Mouse (Mus musculus) heart, embryonic 15.5 days (tissue): ENCODE results near the gene Tmem170. TPM values are rescaled to one million over a fixed set of nuclear protein-coding genes. Genes with fewer than 3 reads are reported as not detected.

ENCODE experiments used
- ATAC-seq: fragments of 200-750 bp; cut with Nextera tagmentation; replicated peaks from 2 replicates; pipeline ENCODE4 v1.8.0; 2017; ENCODE audit warnings: low read depth, moderate TSS enrichment; ENCODE audit not compliant: insufficient number of reproducible peaks, insufficient read depth, low FRiP score
- H3K27ac ChIP-seq: fragments of 300-500 bp; sonication (generic); 2 replicates; pipeline ENCODE4 v1.5.1; 2015; ENCODE audit warnings: mild to moderate bottlenecking, inconsistent platforms
- H3K27me3 ChIP-seq: fragments of 300-500 bp; sonication (generic); 2 replicates; pipeline ENCODE4 v1.6.1; 2015; ENCODE audit warnings: inconsistent platforms
- H3K36me3 ChIP-seq: fragments of 300-500 bp; sonication (generic); 2 replicates; pipeline ENCODE4 v1.6.1; 2015; ENCODE audit warnings: mild to moderate bottlenecking, inconsistent platforms
- H3K4me1 ChIP-seq: fragments of 300-500 bp; sonication (generic); replicated peaks from 2 replicates; pipeline ENCODE4 v1.6.1; 2015; ENCODE audit warnings: inconsistent platforms
- H3K4me2 ChIP-seq: fragments of 300-500 bp; sonication (generic); 2 replicates; pipeline ENCODE4 v1.6.1; 2015; ENCODE audit warnings: inconsistent platforms, mild to moderate bottlenecking, moderate library complexity
- H3K4me3 ChIP-seq: fragments of 300-500 bp; sonication (generic); 2 replicates; pipeline ENCODE4 v1.5.1; 2015; ENCODE audit warnings: mild to moderate bottlenecking, inconsistent platforms
- H3K9ac ChIP-seq: fragments of 300-500 bp; sonication (generic); 2 replicates; pipeline ENCODE4 v1.6.1; 2015; ENCODE audit warnings: mild to moderate bottlenecking, inconsistent platforms
- H3K9me3 ChIP-seq: fragments of 300-500 bp; sonication (generic); replicated peaks from 2 replicates; pipeline ENCODE4 v1.6.1; 2016; ENCODE audit warnings: inconsistent platforms
- WGBS: fragments of 180-500 bp; shearing (Covaris S2); methylation state at CpG from one replicate; pipeline ENCODE4 v1.1.7; 2015; ENCODE audit warnings: mixed read lengths; 5-methylcytosine and 5-hydroxymethylcytosine counted together
- polyA plus RNA-seq: library from polyadenylated mRNA; unstranded; fragments of >200 nt; fragmentation: Nextera tagmentation; extraction: Ambion mirVana; gene quantifications from 2 replicates; pipeline ENCODE4 v1.2.1, GENCODE M21; 2015

Tmem170 gene
- polyA plus RNA-seq, 1 experiment from 2014 or later = 3.8 TPM

DNA sequence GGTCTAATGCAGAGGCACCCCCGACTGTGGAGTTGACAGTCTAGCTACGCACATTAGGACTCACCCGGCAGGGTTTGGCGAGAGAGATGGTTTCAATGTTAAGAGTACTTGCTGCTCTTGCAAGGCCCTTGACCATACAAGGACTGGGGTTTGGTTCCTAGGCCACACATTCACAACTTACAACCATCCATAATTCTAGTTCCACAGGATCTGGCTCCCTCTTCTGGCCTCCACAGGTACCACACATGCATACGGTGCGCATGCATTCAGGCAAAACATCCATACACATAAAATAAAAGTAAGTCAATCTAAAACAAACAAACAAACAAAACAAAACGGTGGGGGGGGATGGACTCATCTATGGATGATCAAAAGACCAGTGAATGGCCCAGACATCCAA, 18.4 kb upstream of the Tmem170 start:
- WGBS = 85% methylated on average over 7 of the region's 7 CpGs
- ATAC-seq = no peak
- H3K36me3 ChIP-seq = no peaks in the 10 kb centered on the region

GRCm38 (mm10) chr8:111892615-111893014, 16.1 kb upstream of the Tmem170 start:
- no peak overlapping the region for H3K9ac ChIP-seq
- no peaks in the 10 kb centered on the region for H3K36me3 ChIP-seq
- no peak overlapping the region for H3K27ac ChIP-seq
- no peak overlapping the region for H3K4me3 ChIP-seq
- peaks cover 41% of the 10 kb centered on the region for H3K27me3 ChIP-seq
- H3K4me1 ChIP-seq = peaks cover 19% of the 10 kb centered on the region
- H3K9me3 ChIP-seq = no peaks in the 10 kb centered on the region
- no peak overlapping the region for H3K4me2 ChIP-seq
- no peak for ATAC-seq
- WGBS = 37% methylated on average over 5 of the region's 5 CpGs

More for the DNA sequence above, 18.4 kb upstream of the Tmem170 start:
- Histone ChIP-seq H3K4me2 (no peak overlapping the region), H3K9ac (no peak overlapping the region), H3K9me3 (no peaks in the 10 kb centered on the region), H3K4me3 (no peak overlapping the region), H3K4me1 (peaks cover 12% of the 10 kb centered on the region), H3K27ac (no peak overlapping the region), H3K27me3 (peaks cover 25% of the 10 kb centered on the region)

GRCm38 (mm10) chr8:111891983-111892382, 15.4 kb upstream of the Tmem170 start:
- H3K4me2 ChIP-seq = no peak overlapping the region
- 28% methylated on average over 8 of the region's 8 CpGs for WGBS
- H3K9me3 ChIP-seq = no peaks in the 10 kb centered on the region
- H3K4me1 ChIP-seq = peaks cover 19% of the 10 kb centered on the region
- H3K27ac ChIP-seq = no peak overlapping the region
- no peak for ATAC-seq
- peaks cover 41% of the 10 kb centered on the region for H3K27me3 ChIP-seq
- H3K36me3 ChIP-seq = no peaks in the 10 kb centered on the region
- no peak overlapping the region for H3K4me3 ChIP-seq
- no peak overlapping the region for H3K9ac ChIP-seq

DNA sequence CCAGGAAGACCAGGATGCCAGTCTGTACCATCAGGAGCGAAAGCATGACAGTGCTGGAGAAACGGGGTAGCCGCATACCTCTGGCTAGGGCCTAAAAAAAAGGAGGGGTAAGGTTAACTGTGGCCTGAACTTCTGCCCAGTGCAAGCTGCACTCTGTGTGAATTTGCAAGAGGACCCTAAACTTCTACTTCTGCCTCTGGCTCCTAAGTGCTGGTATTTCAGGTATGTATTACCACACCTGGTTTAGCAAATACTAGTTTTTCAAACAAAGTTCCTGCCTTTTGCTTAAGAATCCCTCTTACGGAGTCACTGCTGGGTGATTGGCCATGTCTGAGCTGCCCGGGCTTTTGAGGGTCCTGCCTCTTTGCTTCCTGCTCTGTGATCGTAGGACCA, 14.4 kb upstream of the Tmem170 start:
- no peak for ATAC-seq
- Histone ChIP-seq H3K4me1 (peaks cover 19% of the 10 kb centered on the region), H3K36me3 (no peaks in the 10 kb centered on the region), H3K4me2 (no peak overlapping the region), H3K27me3 (peaks cover 41% of the 10 kb centered on the region), H3K9ac (no peak overlapping the region), H3K27ac (no peak overlapping the region), H3K9me3 (no peaks in the 10 kb centered on the region), H3K4me3 (no peak overlapping the region)
- WGBS = 53% methylated on average over 6 of the region's 6 CpGs

DNA sequence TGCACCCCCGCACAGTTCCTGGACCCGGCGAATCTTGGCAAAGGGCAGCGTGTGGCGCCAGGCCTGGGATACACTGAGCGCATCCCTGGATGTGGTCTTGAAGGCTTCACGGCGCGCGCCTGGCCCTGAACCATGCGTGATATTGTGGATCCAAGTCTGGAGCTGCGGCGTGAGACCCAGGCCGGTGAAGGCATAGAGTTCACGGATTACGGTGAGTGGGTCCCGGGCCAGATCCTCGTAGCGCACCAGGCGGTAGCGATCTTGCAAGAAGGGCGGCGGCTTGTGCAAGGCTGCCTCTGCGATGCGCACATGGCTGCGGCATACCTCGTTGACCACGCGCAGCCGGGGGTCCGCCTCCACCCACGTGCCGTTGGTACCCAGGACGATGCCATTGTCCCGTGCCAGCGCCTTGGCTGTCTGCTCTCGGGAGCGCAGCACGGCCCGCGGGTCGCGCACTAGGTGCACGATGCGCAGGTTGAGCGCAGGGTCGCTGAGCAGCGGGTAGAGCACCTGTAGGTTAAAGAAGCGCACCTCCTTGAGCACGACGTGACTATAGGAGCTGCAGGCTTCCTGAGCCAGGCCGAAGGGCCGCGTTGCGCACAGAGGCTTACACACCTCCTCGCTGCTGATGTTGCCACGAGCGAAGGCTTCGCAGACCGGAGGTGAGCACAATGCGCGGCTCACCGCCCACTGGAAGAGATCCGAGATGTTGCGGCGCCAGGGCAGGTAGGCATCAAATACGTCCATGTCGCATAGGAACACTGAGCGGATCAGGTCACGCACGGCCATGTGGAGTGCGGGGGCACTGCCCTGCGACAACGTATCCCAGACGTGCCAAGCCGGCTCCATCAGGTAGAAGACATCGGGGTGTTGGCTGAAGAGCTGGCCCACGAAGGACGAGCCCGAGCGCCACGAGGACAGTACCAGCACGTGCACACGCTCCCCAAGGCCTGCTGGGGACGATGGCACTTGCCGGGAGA, 13.7 kb upstream of the Tmem170 start:
- peak overlapping the region; percentile 34 for H3K4me2 ChIP-seq
- no peak overlapping the region for H3K9ac ChIP-seq
- H3K27ac ChIP-seq = no peak overlapping the region
- peaks cover 41% of the 10 kb centered on the region for H3K27me3 ChIP-seq
- H3K9me3 ChIP-seq = no peaks in the 10 kb centered on the region
- H3K36me3 ChIP-seq = no peaks in the 10 kb centered on the region
- H3K4me1 ChIP-seq = peaks cover 19% of the 10 kb centered on the region
- peak overlapping the region; percentile 14 for H3K4me3 ChIP-seq
- 12% methylated on average over 86 of the region's 86 CpGs for WGBS
- no peak for ATAC-seq

DNA sequence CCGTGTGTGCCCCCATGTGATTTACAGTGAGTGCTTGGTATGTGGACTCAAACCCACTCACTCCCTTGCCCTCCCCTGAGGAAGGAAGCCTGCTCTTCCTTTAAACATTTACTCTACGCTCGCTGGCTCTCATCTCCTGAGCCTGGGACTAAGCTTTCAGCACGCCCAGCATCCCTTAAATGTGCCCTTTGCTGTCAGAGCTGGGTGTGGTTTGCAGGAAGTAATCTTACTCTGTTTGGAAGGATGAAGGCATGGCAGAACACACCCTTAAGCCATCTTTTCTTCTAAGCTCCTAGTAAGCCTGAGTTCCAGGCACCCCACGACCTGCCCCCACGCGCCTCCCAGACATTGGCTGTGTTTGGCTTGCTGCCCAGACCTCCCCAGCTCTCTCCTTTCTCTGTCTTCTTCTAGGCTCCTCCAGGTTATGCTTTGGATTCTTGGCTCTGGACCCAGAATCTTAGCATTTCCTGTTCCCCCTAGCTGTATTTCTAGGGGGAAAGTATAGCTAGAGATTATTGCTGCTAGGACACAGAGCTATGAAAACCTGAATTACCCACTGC, 11.6 kb upstream of the Tmem170 start:
- ATAC-seq = no peak

GRCm38 (mm10) chr8:111887479-111887878, 10.9 kb upstream of the Tmem170 start:
- Histone ChIP-seq H3K4me2 (no peak overlapping the region), H3K27me3 (peaks cover 41% of the 10 kb centered on the region), H3K4me3 (no peak overlapping the region), H3K4me1 (peaks cover 19% of the 10 kb centered on the region), H3K36me3 (no peaks in the 10 kb centered on the region), H3K27ac (no peak overlapping the region), H3K9ac (no peak overlapping the region), H3K9me3 (no peaks in the 10 kb centered on the region)
- ATAC-seq = no peak
- WGBS = 78% methylated on average over 1 of the region's 1 CpGs

More for the DNA sequence above, 11.6 kb upstream of the Tmem170 start:
- no peaks in the 10 kb centered on the region for H3K9me3 ChIP-seq
- H3K4me1 ChIP-seq = peaks cover 19% of the 10 kb centered on the region
- H3K27ac ChIP-seq = no peak overlapping the region
- WGBS = 26% methylated on average over 7 of the region's 7 CpGs
- H3K27me3 ChIP-seq = peaks cover 41% of the 10 kb centered on the region
- H3K4me3 ChIP-seq = no peak overlapping the region
- H3K4me2 ChIP-seq = no peak overlapping the region
- H3K36me3 ChIP-seq = no peaks in the 10 kb centered on the region
- no peak overlapping the region for H3K9ac ChIP-seq

DNA sequence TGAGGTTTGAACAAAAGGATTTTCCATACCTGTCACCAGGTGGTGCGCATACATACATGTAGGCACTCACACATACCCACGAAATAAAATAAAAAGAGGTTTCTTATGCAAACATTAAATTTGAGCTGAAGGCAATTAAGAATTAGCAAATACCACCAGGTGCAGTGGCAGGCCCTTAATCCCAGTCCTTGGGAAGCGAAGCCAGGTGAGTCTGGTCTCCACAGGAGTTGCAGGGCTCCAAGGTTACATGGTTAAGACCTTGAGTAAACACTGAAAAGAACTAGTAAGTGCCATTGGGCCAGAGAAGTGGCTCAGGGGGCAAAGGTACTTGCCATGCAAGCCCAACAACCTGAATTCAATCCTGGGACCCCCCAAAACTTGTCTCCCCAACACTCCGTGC, 7.1 kb upstream of the Tmem170 start:
- 86% methylated on average over 4 of the region's 4 CpGs for WGBS
- Histone ChIP-seq H3K27ac (no peak overlapping the region), H3K4me3 (no peak overlapping the region), H3K36me3 (no peaks in the 10 kb centered on the region), H3K27me3 (peaks cover 5% of the 10 kb centered on the region; the same call in 1 of the 2 replicates), H3K4me2 (no peak overlapping the region), H3K9ac (no peak overlapping the region), H3K9me3 (no peaks in the 10 kb centered on the region), H3K4me1 (peaks cover 5% of the 10 kb centered on the region; the same call in 1 of the 2 replicates)
- ATAC-seq = no peak

GRCm38 (mm10) chr8:111881591-111881990, 5.0 kb upstream of the Tmem170 start:
- ATAC-seq = no peak
- Histone ChIP-seq H3K9ac (no peak overlapping the region), H3K27ac (no peak overlapping the region), H3K4me2 (no peak overlapping the region), H3K27me3 (no peaks in the 10 kb centered on the region), H3K4me1 (no peaks in the 10 kb centered on the region), H3K9me3 (no peaks in the 10 kb centered on the region), H3K36me3 (no peaks in the 10 kb centered on the region), H3K4me3 (no peak overlapping the region)
- 4% methylated on average over 2 of the region's 2 CpGs for WGBS

DNA sequence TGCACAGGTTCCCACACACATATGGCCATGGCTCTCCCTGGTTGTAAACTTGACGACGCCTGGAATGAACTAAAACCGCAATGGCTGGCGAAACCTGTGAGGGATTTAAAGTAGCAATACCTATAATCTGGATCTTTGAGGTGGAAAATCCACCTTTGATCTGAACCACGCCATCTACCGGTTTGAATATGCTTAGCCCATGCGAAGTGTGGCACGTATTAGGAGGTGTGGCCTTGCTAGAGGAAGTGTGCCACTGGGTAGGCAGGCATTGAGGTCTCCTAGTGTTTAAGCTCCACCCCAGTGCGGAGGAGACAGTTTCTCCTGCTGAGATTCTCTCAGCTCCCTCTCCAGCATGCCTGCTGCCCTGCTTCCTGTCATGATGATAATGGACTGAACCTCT, 1.2 kb upstream of the Tmem170 start:
- Histone ChIP-seq H3K27me3 (no peaks in the 10 kb centered on the region), H3K27ac (no peak overlapping the region), H3K36me3 (no peaks in the 10 kb centered on the region), H3K9ac (no peak overlapping the region), H3K4me3 (no peak overlapping the region), H3K4me2 (no peak overlapping the region), H3K9me3 (no peaks in the 10 kb centered on the region), H3K4me1 (0 out of 2 replicates have a peak, but pooled peaks cover 3% of the 10 kb centered on the region)
- ATAC-seq = no peak
- WGBS = 66% methylated on average over 9 of the region's 9 CpGs

DNA sequence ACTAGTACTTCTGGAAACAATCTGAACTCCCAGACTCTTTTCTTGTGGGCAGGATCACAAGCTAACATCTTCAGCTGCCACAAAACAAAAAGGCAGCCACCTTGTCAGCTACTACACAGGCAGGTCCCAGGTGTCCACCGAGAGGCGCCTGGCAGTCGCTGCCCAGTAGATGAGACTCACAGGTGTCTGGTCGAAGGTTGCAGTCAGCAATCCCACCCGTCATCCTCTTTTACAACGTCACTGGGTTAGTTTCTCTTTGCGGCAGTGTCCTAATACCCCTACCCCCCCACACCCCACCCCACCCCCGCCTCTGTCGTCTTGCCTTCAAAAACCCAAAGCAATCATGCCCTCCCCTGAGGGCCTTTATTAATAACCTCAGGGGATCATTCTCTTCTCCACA, 792 bp downstream of the Tmem170 start:
- Histone ChIP-seq H3K4me3 (peak overlapping the region; percentile 90), H3K4me1 (0 out of 2 replicates have a peak, but pooled peaks cover 3% of the 10 kb centered on the region), H3K9ac (peak overlapping the region; percentile 76), H3K27me3 (no peaks in the 10 kb centered on the region), H3K27ac (peak overlapping the region; percentile 87), H3K9me3 (no peaks in the 10 kb centered on the region), H3K36me3 (no peaks in the 10 kb centered on the region), H3K4me2 (peak overlapping the region; percentile 83)
- WGBS = 14% methylated on average over 9 of the region's 9 CpGs
- no peak for ATAC-seq
